In the genomic region with DNA sequence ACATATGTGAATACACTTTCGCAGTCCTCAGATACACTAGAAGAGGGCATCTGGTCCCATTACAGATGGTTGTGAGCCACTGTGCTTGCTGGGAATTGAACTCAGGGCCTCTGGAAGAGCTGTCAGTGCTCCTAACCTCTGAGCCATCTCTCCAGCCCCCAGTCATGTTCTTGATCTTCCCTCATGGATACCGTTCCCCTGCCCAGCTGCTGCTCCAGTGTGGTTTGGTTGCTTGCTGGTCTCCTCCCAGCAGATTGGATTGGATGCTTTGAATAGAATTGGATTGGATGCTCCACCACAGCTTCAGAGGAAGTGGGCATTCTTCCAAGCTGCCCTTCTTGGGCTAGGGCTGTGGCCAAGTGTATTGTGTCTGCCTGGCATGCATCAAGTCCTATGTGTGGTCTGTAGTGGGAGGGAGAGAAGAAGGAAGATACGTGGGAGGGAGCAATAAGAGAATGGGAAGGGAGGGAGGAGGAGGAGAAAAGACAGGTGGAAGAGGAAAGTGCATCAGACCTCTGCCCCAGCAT, we compare ENCODE assay signal across 10 mouse cellular contexts. TPM values are rescaled to one million over a fixed set of nuclear protein-coding genes. Genes with fewer than 3 reads are reported as not detected.
DNase-seq lines count a peak whose midpoint lies in the region; ATAC-seq and TF ChIP-seq lines count a peak whose summit lies in the region.
"Had no signal": no experiment of that assay in that cellular context is flagged by ENCODE, and none has a peak within 500 bp of the region (broad histone marks: within the 10 kb centered on the region; RNA-seq: fewer than 3 reads in every experiment).

No protein-coding gene starts in this region.

- 0 out of 2 replicates have a peak overlapping the region, but pooled peaks have one; percentile 28 for H3K27ac ChIP-seq in hindbrain, embryonic 15.5 days (replicated peaks)
- H3K27ac ChIP-seq in hindbrain, embryonic 12.5 days = no peak overlapping the region
- H3K27ac ChIP-seq in stomach, embryonic 16.5 days (ENCODE audit: low read length) = no peak overlapping the region
- no peak overlapping the region for H3K27ac ChIP-seq in stomach, postnatal 0 days (replicated peaks)
- H3K27ac ChIP-seq: limb, embryonic 13.5 days had no signal

- TF ChIP-seq EP300 in stomach, postnatal 0 days (optimal IDR thresholded peaks at IDR 0.05) = no peak

- TF ChIP-seq CTCF in stomach, postnatal 0 days (IDR thresholded peaks at IDR 0.05; ENCODE audit: low read depth) = no peak

- H3K4me2 ChIP-seq in hindbrain, embryonic 15.5 days = no peak overlapping the region
- no peak overlapping the region for H3K4me2 ChIP-seq in hindbrain, embryonic 12.5 days (replicated peaks)
- no peak overlapping the region for H3K4me2 ChIP-seq in stomach, embryonic 16.5 days (ENCODE audit: low read depth, low read length)
- H3K4me2 ChIP-seq in stomach, postnatal 0 days (replicated peaks; ENCODE audit: low read depth) = no peak overlapping the region
- H3K4me2 ChIP-seq: limb, embryonic 13.5 days had no signal

- ATAC-seq in hindbrain, embryonic 15.5 days (ENCODE audit: low FRiP score, low read depth) = peak; percentile 67; the same call in 1 of the 2 replicates
- ATAC-seq in hindbrain, embryonic 12.5 days (ENCODE audit: low FRiP score) = no peak
- peak; percentile 37; the same call in 1 of the 2 replicates for ATAC-seq in stomach, embryonic 16.5 days (ENCODE audit: insufficient read depth, low FRiP score)
- ATAC-seq in stomach, postnatal 0 days (ENCODE audit: low FRiP score, low TSS enrichment) = no peak
- ATAC-seq: Patski had no signal

- H3K9ac ChIP-seq in hindbrain, embryonic 15.5 days = no peak overlapping the region
- no peak overlapping the region for H3K9ac ChIP-seq in hindbrain, embryonic 12.5 days
- H3K9ac ChIP-seq in stomach, embryonic 16.5 days (ENCODE audit: low read length) = no peak overlapping the region
- H3K9ac ChIP-seq in stomach, postnatal 0 days (ENCODE audit: low read length) = no peak overlapping the region
- H3K9ac ChIP-seq: limb, embryonic 13.5 days had no signal

- DNase-seq in adrenal gland, postnatal 14 days = peak; percentile 16
- no peak for DNase-seq in adrenal gland, adult 18-20 months (ENCODE audit: low spot score in 2 of 2)
- no peak for DNase-seq in stomach, postnatal 0 days (ENCODE audit: low spot score)
- DNase-seq in layer of hippocampus, adult 9-10 months (ENCODE audit: low spot score) = no peak
- DNase-seq in spleen, adult 12 weeks (ENCODE audit: low spot score) = no peak

- peaks cover 35% of the 10 kb centered on the region for H3K4me1 ChIP-seq in hindbrain, embryonic 15.5 days (replicated peaks)
- H3K4me1 ChIP-seq in hindbrain, embryonic 12.5 days = peaks cover 39% of the 10 kb centered on the region
- peaks cover 5% of the 10 kb centered on the region; the same call in 1 of the 2 replicates for H3K4me1 ChIP-seq in stomach, embryonic 16.5 days (ENCODE audit: control insufficient read depth, insufficient read depth, low read length)
- H3K4me1 ChIP-seq in stomach, postnatal 0 days (replicated peaks; ENCODE audit: control insufficient read depth, insufficient read depth) = no peaks in the 10 kb centered on the region

- no peak overlapping the region for H3K4me3 ChIP-seq in hindbrain, embryonic 15.5 days
- no peak overlapping the region for H3K4me3 ChIP-seq in hindbrain, embryonic 12.5 days
- H3K4me3 ChIP-seq in stomach, embryonic 16.5 days (replicated peaks; ENCODE audit: low read length) = no peak overlapping the region
- no peak overlapping the region for H3K4me3 ChIP-seq in stomach, postnatal 0 days (ENCODE audit: low read depth, low read length)
- H3K4me3 ChIP-seq: limb, embryonic 13.5 days had no signal

- 60% methylated on average over 3 of the region's 3 CpGs for WGBS in hindbrain, embryonic 15.5 days
- WGBS in hindbrain, embryonic 12.5 days = 75% methylated on average over 3 of the region's 3 CpGs
- WGBS in stomach, embryonic 16.5 days = 68% methylated on average over 3 of the region's 3 CpGs
- 63% methylated on average over 3 of the region's 3 CpGs for WGBS in stomach, postnatal 0 days

- H3K27me3 ChIP-seq in hindbrain, embryonic 15.5 days = no peaks in the 10 kb centered on the region
- H3K27me3 ChIP-seq in hindbrain, embryonic 12.5 days = no peaks in the 10 kb centered on the region
- no peaks in the 10 kb centered on the region for H3K27me3 ChIP-seq in stomach, embryonic 16.5 days (ENCODE audit: control insufficient read depth, insufficient read depth, low read length)
- no peaks in the 10 kb centered on the region for H3K27me3 ChIP-seq in stomach, postnatal 0 days (ENCODE audit: control insufficient read depth, insufficient read depth, low read length)
- H3K27me3 ChIP-seq: Patski had no signal

- no peaks in the 10 kb centered on the region for H3K36me3 ChIP-seq in hindbrain, embryonic 15.5 days
- no peaks in the 10 kb centered on the region for H3K36me3 ChIP-seq in hindbrain, embryonic 12.5 days
- no peaks in the 10 kb centered on the region for H3K36me3 ChIP-seq in stomach, embryonic 16.5 days (ENCODE audit: control insufficient read depth, insufficient read depth, low read length)
- no peaks in the 10 kb centered on the region for H3K36me3 ChIP-seq in stomach, postnatal 0 days (ENCODE audit: control insufficient read depth, insufficient read depth, low read length)
- H3K36me3 ChIP-seq: limb, embryonic 13.5 days had no signal

- H3K9me3 ChIP-seq in hindbrain, embryonic 15.5 days = no peaks in the 10 kb centered on the region
- H3K9me3 ChIP-seq in hindbrain, embryonic 12.5 days (replicated peaks) = no peaks in the 10 kb centered on the region
- no peaks in the 10 kb centered on the region for H3K9me3 ChIP-seq in stomach, embryonic 16.5 days (replicated peaks; ENCODE audit: control insufficient read depth, low read length)
- no peaks in the 10 kb centered on the region for H3K9me3 ChIP-seq in stomach, postnatal 0 days (ENCODE audit: control insufficient read depth, low read length)
- H3K9me3 ChIP-seq: limb, embryonic 13.5 days had no signal

RNA-seq across cellular contexts. Expression of a gene that starts 56.0 kb away (rescaled TPM):
- 23.1 and 24.0 TPM in 2 replicates for total RNA-seq in adrenal gland, postnatal 14 days (2021)
- 10 to 100 TPM; 26.5 to 28.2 TPM for total RNA-seq in adrenal gland, adult 18-20 months (2021)
- polyA plus RNA-seq in hindbrain, embryonic 15.5 days (2015; fragmentation: Nextera tagmentation; extraction: Ambion mirVana) = 68.3 and 69.7 TPM in 2 replicates
- 57.7 and 65.3 TPM in 2 replicates for polyA plus RNA-seq in hindbrain, embryonic 12.5 days (2016; fragmentation: Nextera tagmentation; extraction: Ambion mirVana)
- polyA plus RNA-seq in stomach, embryonic 16.5 days (2015; fragmentation: Nextera tagmentation; extraction: Ambion mirVana) = 35.8 and 37.0 TPM in 2 replicates
- polyA plus RNA-seq in stomach, postnatal 0 days (2015; fragmentation: Nextera tagmentation; extraction: Ambion mirVana) = 24.5 and 25.6 TPM in 2 replicates

Comparison
In these comparisons a context has a peak if more than half of its experiments do, and no peak if none do; other contexts are left out.
1. ATAC-seq: peak in hindbrain, embryonic 15.5 days (single experiment) and stomach, embryonic 16.5 days (single experiment); none in hindbrain, embryonic 12.5 days (single experiment) and stomach, postnatal 0 days (single experiment).